Mouse (Mus musculus) right cerebral cortex, postnatal 4 days (tissue): ENCODE measurements at regions not wholly inside any gene's neighbourhood (a gene's known extent, or its start where the extent isn't known, plus 50 kb on each side); places are given as distances from the start of the nearest gene placed in this dataset.

Source experiments
- DNase-seq: peaks from one replicate; pipeline ENCODE4 v3.0.0-alpha.2; 2022

- no peak for DNase-seq
Measured at GRCm38 (mm10) chr8:77774551-77775335, 50.5 kb upstream of the Ednra start.

- DNase-seq = no peak
Measured at GRCm38 (mm10) chr8:77775526-77775925, 51.3 kb upstream of the Ednra start.

GRCm38 (mm10) chr8:77777597-77777996 lies 53.3 kb upstream of the Ednra start:
- DNase-seq = no peak

GRCm38 (mm10) chr8:77785676-77786255 lies 61.5 kb upstream of the Ednra start:
- DNase-seq = no peak

- DNase-seq = no peak
Measured at GRCm38 (mm10) chr8:77794911-77795310, 70.6 kb upstream of the Ednra start.

GRCm38 (mm10) chr8:77803147-77803903 lies 79.1 kb upstream of the Ednra start:
- DNase-seq = no peak

GRCm38 (mm10) chr8:77804536-77804935 lies 80.3 kb upstream of the Ednra start:
- DNase-seq = no peak

GRCm38 (mm10) chr8:77804956-77805355 lies 80.7 kb upstream of the Ednra start:
- DNase-seq = no peak

- no peak for DNase-seq
Measured at GRCm38 (mm10) chr8:77805657-77806056, 81.4 kb upstream of the Ednra start.

- no peak for DNase-seq
Measured at GRCm38 (mm10) chr8:77814796-77815647, 90.8 kb upstream of the Ednra start.

GRCm38 (mm10) chr8:77815648-77815971 lies 91.3 kb upstream of the Ednra start:
- DNase-seq = no peak

GRCm38 (mm10) chr8:77816217-77816616 lies 92.0 kb upstream of the Ednra start:
- no peak for DNase-seq

GRCm38 (mm10) chr8:77825786-77826185 lies 101.5 kb upstream of the Ednra start:
- no peak for DNase-seq

GRCm38 (mm10) chr8:77826255-77826654 lies 102.0 kb upstream of the Ednra start:
- no peak for DNase-seq

- no peak for DNase-seq
Measured at GRCm38 (mm10) chr8:77828079-77828478, 103.8 kb upstream of the Ednra start.

GRCm38 (mm10) chr8:77829126-77829748 lies 105.0 kb upstream of the Ednra start:
- no peak for DNase-seq

- no peak for DNase-seq
Measured at GRCm38 (mm10) chr8:77829764-77830163, 105.5 kb upstream of the Ednra start.

- DNase-seq = no peak
Measured at GRCm38 (mm10) chr8:77834283-77834682, 110.0 kb upstream of the Ednra start.

- DNase-seq = no peak
Measured at GRCm38 (mm10) chr8:77836902-77837489, 112.7 kb upstream of the Ednra start.

- DNase-seq = no peak
Measured at GRCm38 (mm10) chr8:77842392-77843139, 118.3 kb upstream of the Ednra start.

GRCm38 (mm10) chr8:77843229-77843628 lies 119.0 kb upstream of the Ednra start:
- DNase-seq = no peak
